Mouse (Mus musculus) liver, embryonic 14.5 days (tissue): ENCODE results near the gene Tsnaxip1. TPM values are rescaled to one million over a fixed set of nuclear protein-coding genes. Genes with fewer than 3 reads are reported as not detected.
A peak's percentile ranks its signal among the peaks of the same experiment; 100 is the strongest.

Experiments
- ATAC-seq: fragments of 200-750 bp; cut with Nextera tagmentation; 2 replicates; pipeline ENCODE4 v1.8.0; 2017; ENCODE audit warnings: moderate number of reproducible peaks, mild to moderate bottlenecking, moderate library complexity; ENCODE audit not compliant: insufficient read depth
- DNase-seq, 3 experiments: peaks; one replicate each; pipeline ENCODE4 v3.0.0-alpha.2; 2012 to 2013; ENCODE audit warnings: low read depth in 3 of 3, low spot score in 3 of 3
- H3K27ac ChIP-seq: fragments of 300-500 bp; sonication (generic); 2 replicates; pipeline ENCODE4 v1.5.1; 2014; ENCODE audit warnings: moderate library complexity, mild to moderate bottlenecking, control low read depth, inconsistent platforms
- H3K27me3 ChIP-seq: fragments of 300-500 bp; sonication (generic); 2 replicates; pipeline ENCODE4 v1.6.1; 2014; ENCODE audit warnings: mild to moderate bottlenecking, low read length, moderate library complexity; ENCODE audit not compliant: control insufficient read depth, insufficient read depth
- H3K36me3 ChIP-seq: fragments of 300-500 bp; sonication (generic); replicated peaks from 2 replicates; pipeline ENCODE4 v1.6.1; 2014; ENCODE audit warnings: low read depth; ENCODE audit not compliant: control insufficient read depth, insufficient read depth
- H3K4me1 ChIP-seq, 2 experiments: fragments of 200-500 bp in 1 of 2; fragments of 300-500 bp in 1 of 2; sonication (generic) in 1 of 2; replicated peaks; 2 replicates each; pipeline ENCODE4 v1.6.1; 2012 to 2014; ENCODE audit warnings: antibody characterized with exemption in 1 of 2, inconsistent platforms in 1 of 2, low read length in 1 of 2; ENCODE audit not compliant: control insufficient read depth in 2 of 2, insufficient read depth in 2 of 2
- H3K4me2 ChIP-seq: fragments of 300-500 bp; sonication (generic); 2 replicates; pipeline ENCODE4 v1.6.1; 2014; ENCODE audit warnings: low read depth, mild to moderate bottlenecking, control low read depth, moderate library complexity
- H3K4me3 ChIP-seq, 2 experiments: fragments of 200-500 bp in 1 of 2; fragments of 300-500 bp in 1 of 2; sonication (generic) in 1 of 2; 2 replicates each; pipeline ENCODE4 v1.5.1; 2012 to 2014; ENCODE audit warnings: low read depth in 2 of 2, low read length in 2 of 2, mild to moderate bottlenecking in 2 of 2, control low read depth in 1 of 2, inconsistent platforms in 1 of 2, moderate library complexity in 1 of 2; ENCODE audit not compliant: insufficient read depth in 1 of 2
- H3K9ac ChIP-seq: fragments of 300-500 bp; sonication (generic); replicated peaks from 2 replicates; pipeline ENCODE4 v1.6.1; 2014; ENCODE audit warnings: mild to moderate bottlenecking, control low read depth, moderate library complexity
- H3K9me3 ChIP-seq: fragments of 300-500 bp; sonication (generic); 2 replicates; pipeline ENCODE4 v1.6.1; 2016; ENCODE audit warnings: low read length, mixed read lengths; ENCODE audit not compliant: control insufficient read depth
- CTCF ChIP-seq: IDR thresholded peaks from 2 replicates; pipeline ENCODE4 v1.5.1; 2016; ENCODE audit warnings: antibody characterized with exemption, low read depth, control low read depth
- EP300 ChIP-seq: IDR thresholded peaks from 2 replicates; pipeline ENCODE4 v1.6.1; 2016; ENCODE audit warnings: antibody characterized with exemption, low read depth
- WGBS: fragments of 180-500 bp; shearing (Covaris S2); extraction: QIAGEN DNeasy Blood & Tissue Kit; methylation state at CpG from one replicate; pipeline ENCODE4 v1.1.7; 2014; ENCODE audit not compliant: insufficient replicate concordance; 5-methylcytosine and 5-hydroxymethylcytosine counted together
- polyA plus RNA-seq, 2 experiments: library from polyadenylated mRNA; depleted of rRNA in 1 of 2; stranded (reverse) in 1 of 2; unstranded in 1 of 2; fragments of >200 nt; fragmentation: Nextera tagmentation in 1 of 2; extraction: Ambion mirVana in 1 of 2; gene quantifications; 2 replicates each; pipeline versions ENCODE4 v1.2.1 to v1.2.3; 2012 to 2014

Tsnaxip1 gene
- polyA plus RNA-seq, 2 experiments: 0.04 to 0.06 TPM

- ATAC-seq (no peak), DNase-seq (no peak)
- Histone ChIP-seq H3K4me1 (peaks cover 5% of the 10 kb centered on the region in 2 experiments), H3K27me3 (no peaks in the 10 kb centered on the region), H3K36me3 (peaks cover 94% of the 10 kb centered on the region), H3K9ac (no peak overlapping the region), H3K27ac (no peak overlapping the region; the same call in 1 of the 2 replicates), H3K4me2 (no peak overlapping the region), H3K9me3 (no peaks in the 10 kb centered on the region), H3K4me3 (no peak overlapping the region)
- no peak for TF ChIP-seq EP300
- TF ChIP-seq CTCF: no peak
Measured at GRCm38 (mm10) chr8:105789626-105790025, 37.9 kb upstream of the Tsnaxip1 start.

GRCm38 (mm10) chr8:105793331-105793730 is 34.2 kb upstream of the Tsnaxip1 start:
- DNase-seq: no peak
- Histone ChIP-seq H3K4me1 (peaks cover 29 to 34% of the 10 kb centered on the region in 2 experiments), H3K9me3 (no peaks in the 10 kb centered on the region), H3K27ac (no peak overlapping the region), H3K27me3 (no peaks in the 10 kb centered on the region), H3K4me3 (no peak overlapping the region), H3K9ac (no peak overlapping the region), H3K4me2 (no peak overlapping the region), H3K36me3 (peaks cover 88% of the 10 kb centered on the region)
- ATAC-seq: no peak
- TF ChIP-seq CTCF (no peak), EP300 (no peak)
- 88% methylated on average over 1 of the region's 1 CpGs for WGBS

- WGBS: 72% methylated on average over 3 of the region's 3 CpGs
- H3K4me2 ChIP-seq: no peak overlapping the region
- DNase-seq (no peak), ATAC-seq (no peak)
- no peak overlapping the region for H3K9ac ChIP-seq
- peaks cover 89% of the 10 kb centered on the region for H3K36me3 ChIP-seq
- H3K4me3 ChIP-seq: no peak overlapping the region
- no peaks in the 10 kb centered on the region for H3K27me3 ChIP-seq
- no peak overlapping the region; the same call in 1 of the 2 replicates for H3K27ac ChIP-seq
- H3K9me3 ChIP-seq: no peaks in the 10 kb centered on the region
- TF ChIP-seq CTCF (no peak), EP300 (no peak)
- peaks cover 37 to 42% of the 10 kb centered on the region in 2 experiments for H3K4me1 ChIP-seq
Measured at GRCm38 (mm10) chr8:105794009-105794598, 33.4 kb upstream of the Tsnaxip1 start.

GRCm38 (mm10) chr8:105795785-105796184 is 31.7 kb upstream of the Tsnaxip1 start:
- H3K36me3 ChIP-seq: peaks cover 90% of the 10 kb centered on the region
- ATAC-seq (no peak), DNase-seq (no peak)
- peak overlapping the region; percentile 41 for H3K27ac ChIP-seq
- no peak overlapping the region for H3K9ac ChIP-seq
- H3K9me3 ChIP-seq: no peaks in the 10 kb centered on the region
- no peak overlapping the region; the same call in 1 of the 2 replicates for H3K4me2 ChIP-seq
- no peaks in the 10 kb centered on the region for H3K27me3 ChIP-seq
- peaks cover 53 to 59% of the 10 kb centered on the region in 2 experiments for H3K4me1 ChIP-seq
- TF ChIP-seq EP300 (no peak), CTCF (no peak)
- no peak overlapping the region for H3K4me3 ChIP-seq
- WGBS: 87% methylated on average over 1 of the region's 1 CpGs

- H3K36me3 ChIP-seq: peaks cover 69% of the 10 kb centered on the region
Measured at GRCm38 (mm10) chr8:105798408-105798807, 29.1 kb upstream of the Tsnaxip1 start.

More at GRCm38 (mm10) chr8:105798408-105798807, 29.1 kb upstream of the Tsnaxip1 start:
- Histone ChIP-seq H3K27me3 (no peaks in the 10 kb centered on the region), H3K4me1 (peaks cover 73 to 77% of the 10 kb centered on the region in 2 experiments), H3K9ac (peak overlapping the region; percentile 39), H3K4me3 (no peak overlapping the region), H3K27ac (peak overlapping the region; percentile 99), H3K9me3 (no peaks in the 10 kb centered on the region), H3K4me2 (peak overlapping the region; percentile 87)
- TF ChIP-seq EP300: no peak
- TF ChIP-seq CTCF: no peak
- 81% methylated on average over 5 of the region's 5 CpGs for WGBS
- DNase-seq (no peak), ATAC-seq (no peak)
